Mouse (Mus musculus) spleen, adult 2 months (tissue): ENCODE data around the gene Mtmr11.

Source experiments
- CTCF ChIP-seq: fragments of 200-500 bp; IDR thresholded peaks from 2 replicates; pipeline ENCODE4 v1.5.1; 2011; ENCODE audit warnings: mild to moderate bottlenecking, inconsistent platforms; ENCODE audit not compliant: insufficient read depth, insufficient read length, insufficient replicate concordance; ENCODE audit errors: extremely low read depth
- POLR2A ChIP-seq: fragments of 200-500 bp; IDR thresholded peaks from 2 replicates; pipeline ENCODE4 v1.6.1; 2011; ENCODE audit warnings: low read depth, low read length, inconsistent platforms

DNA sequence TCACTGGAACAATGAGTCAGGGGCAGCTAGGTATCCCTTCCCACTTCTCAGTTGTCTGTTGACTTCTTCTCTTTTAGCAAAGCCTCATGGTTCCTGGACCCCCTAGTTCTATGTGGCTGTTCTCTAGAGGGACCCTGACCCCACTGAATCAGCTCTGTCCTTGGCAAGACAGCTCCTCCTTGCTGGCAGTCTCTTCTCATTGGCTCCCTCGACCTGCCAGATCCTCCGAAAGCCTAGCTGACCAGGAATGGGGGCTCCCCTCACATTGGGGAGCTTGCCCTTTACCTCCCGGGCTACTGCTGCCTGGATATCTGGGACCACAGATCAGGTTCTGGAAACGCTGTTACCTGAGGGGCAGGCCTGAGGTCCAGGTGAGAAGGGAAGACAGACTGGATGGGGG, 8.5 kb downstream of the Mtmr11 start:
- TF ChIP-seq POLR2A (no peak), CTCF (no peak)
